Mouse (Mus musculus) cerebellum, postnatal 10 days (tissue): Measurements from ENCODE around the gene Methig1.

Source experiments
- DNase-seq, 2 experiments: peaks; one replicate each; pipeline ENCODE4 v3.0.0; 2021; ENCODE audit warnings: mixed read lengths in 2 of 2

The Methig1 gene

GRCm38 (mm10) chr15:100424396-100425122 is 71.6 kb downstream of the Methig1 start, which contains the start of gene Slc11a2:
Gene Slc11a2 (minus strand): TSS chr15:100425072.
- peak in 1 of 2 experiments; percentile 21 for DNase-seq

GRCm38 (mm10) chr15:100428296-100428905 is 75.5 kb downstream of the Methig1 start:
- DNase-seq = no peak

DNA sequence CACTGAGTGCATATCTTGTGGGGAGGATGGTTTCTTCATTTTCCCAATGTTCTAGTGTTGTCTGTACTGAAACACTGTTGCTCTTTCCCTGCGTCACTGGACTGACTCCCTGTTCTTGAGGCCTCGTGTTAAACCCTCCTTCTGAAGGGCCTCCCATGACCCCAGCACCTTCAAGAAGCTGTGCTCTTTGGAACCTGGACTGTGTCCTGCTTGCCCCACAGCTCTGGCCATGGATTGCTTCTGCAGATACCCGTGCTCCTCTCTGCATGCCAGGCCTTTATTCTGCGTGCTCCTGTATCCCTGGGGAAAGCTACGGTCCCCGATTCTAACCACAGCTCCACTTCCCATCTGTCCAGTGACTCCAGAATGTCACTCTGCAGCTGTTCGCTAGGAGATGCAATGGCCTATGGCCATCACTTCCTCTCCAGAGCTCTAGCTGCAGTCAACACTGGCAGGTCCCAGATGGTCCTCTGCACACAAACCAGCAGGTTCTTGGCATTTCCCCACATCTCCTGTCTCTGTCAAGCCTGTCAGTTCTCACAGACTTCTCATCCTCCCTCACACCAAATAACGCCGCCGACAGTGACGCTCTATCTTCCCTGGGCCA is 77.1 kb downstream of the Methig1 start:
- peak; percentile 93 for DNase-seq

- no peak for DNase-seq
Observed at GRCm38 (mm10) chr15:100433234-100433633, 80.3 kb downstream of the Methig1 start.
